Mouse (Mus musculus) embryo, embryonic 10 days (tissue): ENCODE measurements around the gene Clybl.

ENCODE experiments used
- DNase-seq: peaks from one replicate; pipeline ENCODE4 v3.0.0-alpha.2; 2015; ENCODE audit warnings: low spot score

Clybl gene

GRCm38 (mm10) chr14:122386281-122387130, 205.0 kb downstream of the Clybl start:
- DNase-seq = no peak

GRCm38 (mm10) chr14:122387781-122388180, 206.3 kb downstream of the Clybl start:
- DNase-seq = no peak

GRCm38 (mm10) chr14:122388431-122389031, 207.0 kb downstream of the Clybl start:
- DNase-seq = no peak

GRCm38 (mm10) chr14:122389684-122390370, 208.3 kb downstream of the Clybl start:
- DNase-seq = no peak

- no peak for DNase-seq
These were observed 209.4 kb downstream of the Clybl start for GRCm38 (mm10) chr14:122390935-122391334.

GRCm38 (mm10) chr14:122393119-122393518, 211.6 kb downstream of the Clybl start:
- no peak for DNase-seq

- no peak for DNase-seq
These were observed 217.2 kb downstream of the Clybl start for GRCm38 (mm10) chr14:122398676-122399075.

GRCm38 (mm10) chr14:122399906-122400305, 218.4 kb downstream of the Clybl start:
- DNase-seq = no peak

GRCm38 (mm10) chr14:122401886-122402285, 220.4 kb downstream of the Clybl start:
- DNase-seq = peak; percentile 64

GRCm38 (mm10) chr14:122402716-122403258, 221.3 kb downstream of the Clybl start:
- peak; percentile 46 for DNase-seq

GRCm38 (mm10) chr14:122403422-122403940, 222.0 kb downstream of the Clybl start:
- DNase-seq = no peak

GRCm38 (mm10) chr14:122404596-122405154, 223.2 kb downstream of the Clybl start:
- DNase-seq = no peak

- no peak for DNase-seq
These were observed 223.7 kb downstream of the Clybl start for GRCm38 (mm10) chr14:122405236-122405635.

- DNase-seq = no peak
These were observed 224.5 kb downstream of the Clybl start for GRCm38 (mm10) chr14:122405897-122406540.

- peak; percentile 75 for DNase-seq
These were observed 225.2 kb downstream of the Clybl start for GRCm38 (mm10) chr14:122406541-122407219.

- no peak for DNase-seq
These were observed 231.5 kb downstream of the Clybl start for GRCm38 (mm10) chr14:122412841-122413541.

GRCm38 (mm10) chr14:122413542-122413928, 232.0 kb downstream of the Clybl start:
- no peak for DNase-seq

- no peak for DNase-seq
These were observed 233.3 kb downstream of the Clybl start for GRCm38 (mm10) chr14:122414786-122415185.

GRCm38 (mm10) chr14:122416166-122416771, 234.8 kb downstream of the Clybl start:
- no peak for DNase-seq

GRCm38 (mm10) chr14:122424441-122424840, 242.9 kb downstream of the Clybl start:
- no peak for DNase-seq
